27 mouse cellular contexts compared by ENCODE assay signal in the genomic region with DNA sequence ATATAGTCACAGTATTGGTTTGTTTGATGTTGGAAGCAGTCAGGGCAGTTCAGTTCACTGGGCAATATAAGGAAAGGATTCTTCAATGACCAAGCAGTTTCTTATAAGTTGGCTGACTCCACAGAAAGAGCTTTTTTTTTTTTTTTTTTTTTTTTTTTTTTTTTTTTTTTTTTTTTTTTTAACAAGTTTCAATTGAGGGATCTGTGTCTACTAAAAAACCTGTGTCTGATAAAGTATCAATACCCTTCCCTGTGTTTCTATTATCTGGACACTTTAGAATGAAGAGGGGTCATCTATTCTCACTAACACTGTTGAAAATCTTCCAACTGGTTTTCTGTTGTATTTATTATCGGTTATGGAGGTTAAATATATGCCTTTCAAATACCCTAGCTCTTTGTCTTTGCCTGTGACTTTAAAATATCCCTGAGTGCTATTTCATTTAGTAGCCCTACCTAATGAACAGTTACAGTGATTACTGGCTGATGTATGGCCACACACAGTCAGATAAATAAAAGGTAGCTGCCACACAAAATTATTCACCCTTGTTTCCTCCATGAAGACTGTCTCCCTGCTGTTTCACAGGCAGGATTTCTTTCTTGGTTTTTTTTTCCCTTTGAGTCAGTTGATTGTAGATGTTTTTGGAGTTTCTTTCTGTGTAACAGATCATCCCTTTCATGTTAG.
DNase-seq lines count a peak whose midpoint lies in the region; ATAC-seq and TF ChIP-seq lines count a peak whose summit lies in the region.
"Had no signal": no experiment of that assay in that cellular context is flagged by ENCODE, and none has a peak within 500 bp of the region (broad histone marks: within the 10 kb centered on the region; RNA-seq: fewer than 3 reads in every experiment).

No protein-coding gene starts in this region.

- DNase-seq in embryo, embryonic 11 days, result peak; percentile 30
- no peak for DNase-seq in embryo, embryonic 10.5 days (ENCODE audit: low spot score)
- no peak for DNase-seq in neural tube, embryonic 11.5 days (ENCODE audit: low spot score)
- DNase-seq in neural tube, embryonic 10.5 days (ENCODE audit: extremely low spot score, low spot score), result no peak
- no peak for DNase-seq in CH12.LX (ENCODE audit: extremely low read depth)
- no peak for DNase-seq in stomach, postnatal 0 days (ENCODE audit: low spot score)
- DNase-seq: adrenal gland, adult 2 months; adrenal gland, postnatal 14 days; cerebellum, adult 11 months; cerebellum, adult 2 months; cerebellum, adult 9-11 months; cerebellum, postnatal 25 days; gastrocnemius, postnatal 25 days; heart, adult 18-20 months; heart, postnatal 10 days; heart, postnatal 36 days had no signal

- no peak; the same call in 1 of the 2 replicates for TF ChIP-seq EP300 in CH12.LX (IDR thresholded peaks at IDR 0.05; ENCODE audit: low read length)
- TF ChIP-seq EP300 in stomach, postnatal 0 days (optimal IDR thresholded peaks at IDR 0.05), result no peak

- no peak overlapping the region for H3K4me2 ChIP-seq in neural tube, embryonic 11.5 days (ENCODE audit: low read depth)
- no peak overlapping the region; the same call in 1 of the 2 replicates for H3K4me2 ChIP-seq in CH12.LX (ENCODE audit: insufficient read depth, low read depth, poor library complexity, severe bottlenecking)
- no peak overlapping the region for H3K4me2 ChIP-seq in stomach, postnatal 0 days (replicated peaks; ENCODE audit: low read depth)
- H3K4me2 ChIP-seq: embryonic facial prominence, embryonic 13.5 days; forebrain, embryonic 12.5 days; forebrain, embryonic 15.5 days; heart, embryonic 12.5 days; heart, embryonic 15.5 days; hindbrain, embryonic 15.5 days had no signal

- H3K4me3 ChIP-seq in neural tube, embryonic 11.5 days (ENCODE audit: low read depth, low read length), result no peak overlapping the region
- H3K4me3 ChIP-seq in CH12.LX (replicated peaks in 1 of 3; ENCODE audit: low read depth in 2 of 3, low read length in 2 of 3, poor library complexity in 1 of 3), result no peak overlapping the region
- H3K4me3 ChIP-seq in stomach, postnatal 0 days (ENCODE audit: low read depth, low read length), result no peak overlapping the region
- H3K4me3 ChIP-seq: embryonic facial prominence, embryonic 10.5 days; embryonic facial prominence, embryonic 13.5 days; erythroblast, embryonic 14.5 days; forebrain, embryonic 12.5 days; forebrain, embryonic 15.5 days; heart, embryonic 12.5 days; heart, embryonic 15.5 days; hindbrain, embryonic 10.5 days; hindbrain, embryonic 15.5 days had no signal

- no peaks in the 10 kb centered on the region for H3K36me3 ChIP-seq in neural tube, embryonic 11.5 days (ENCODE audit: control insufficient read depth, insufficient read depth, low read length)
- no peaks in the 10 kb centered on the region for H3K36me3 ChIP-seq in CH12.LX (replicated peaks in 1 of 2; ENCODE audit: control insufficient read depth in 1 of 2, insufficient read depth in 1 of 2, low read length in 1 of 2)
- H3K36me3 ChIP-seq in stomach, postnatal 0 days (ENCODE audit: control insufficient read depth, insufficient read depth, low read length), result no peaks in the 10 kb centered on the region
- H3K36me3 ChIP-seq: embryonic facial prominence, embryonic 10.5 days; embryonic facial prominence, embryonic 13.5 days; forebrain, embryonic 12.5 days; forebrain, embryonic 15.5 days; G1E; heart, embryonic 12.5 days; heart, embryonic 15.5 days; hindbrain, embryonic 10.5 days; hindbrain, embryonic 15.5 days had no signal

- H3K9me3 ChIP-seq in neural tube, embryonic 11.5 days (ENCODE audit: control insufficient read depth, low read length), result no peaks in the 10 kb centered on the region
- H3K9me3 ChIP-seq in CH12.LX (replicated peaks; ENCODE audit: low read length), result no peaks in the 10 kb centered on the region
- H3K9me3 ChIP-seq in stomach, postnatal 0 days (ENCODE audit: control insufficient read depth, low read length), result no peaks in the 10 kb centered on the region
- H3K9me3 ChIP-seq: embryonic facial prominence, embryonic 10.5 days; embryonic facial prominence, embryonic 13.5 days; forebrain, embryonic 12.5 days; forebrain, embryonic 15.5 days; G1E; heart, embryonic 12.5 days; heart, embryonic 15.5 days; hindbrain, embryonic 10.5 days; hindbrain, embryonic 15.5 days had no signal

- H3K4me1 ChIP-seq in neural tube, embryonic 11.5 days (ENCODE audit: control insufficient read depth, insufficient read depth, low read length), result peaks cover 4% of the 10 kb centered on the region; the same call in 1 of the 2 replicates
- H3K4me1 ChIP-seq in CH12.LX (ENCODE audit: control insufficient read depth in 1 of 2, insufficient read depth in 2 of 2), result peaks cover 0 to 25% of the 10 kb centered on the region in 2 experiments; a peak in 2 of 4 replicates
- no peaks in the 10 kb centered on the region for H3K4me1 ChIP-seq in stomach, postnatal 0 days (replicated peaks; ENCODE audit: control insufficient read depth, insufficient read depth)
- H3K4me1 ChIP-seq: embryonic facial prominence, embryonic 13.5 days; forebrain, embryonic 15.5 days; heart, embryonic 12.5 days; heart, embryonic 15.5 days had no signal

- in situ Hi-C loops in CH12.LX (cut with MboI; ENCODE audit: low pct_ligation_motif_present, low pct_unique_long_range_greater_than_20kb, low sequenced_read_pairs), result no loop called here

- peak; percentile 70 for ATAC-seq in neural tube, embryonic 11.5 days (ENCODE audit: insufficient read depth, low FRiP score, low TSS enrichment)
- no peak for ATAC-seq in stomach, postnatal 0 days (ENCODE audit: low FRiP score, low TSS enrichment)
- ATAC-seq: forebrain, embryonic 15.5 days; Patski had no signal

- no peak overlapping the region for H3K9ac ChIP-seq in neural tube, embryonic 11.5 days (ENCODE audit: low read length)
- no peak overlapping the region for H3K9ac ChIP-seq in CH12.LX (ENCODE audit: insufficient read depth, low read depth)
- H3K9ac ChIP-seq in stomach, postnatal 0 days (ENCODE audit: low read length), result no peak overlapping the region
- H3K9ac ChIP-seq: embryonic facial prominence, embryonic 13.5 days; forebrain, embryonic 12.5 days; forebrain, embryonic 15.5 days; heart, embryonic 12.5 days; heart, embryonic 15.5 days; hindbrain, embryonic 15.5 days had no signal

- no peak for TF ChIP-seq POLR2A in CH12.LX (IDR thresholded peaks at IDR 0.05; ENCODE audit: low read depth, low read length)

- TF ChIP-seq CTCF in CH12.LX (conservative IDR thresholded peaks at IDR 0.05 in 1 of 2, IDR thresholded peaks at IDR 0.05 in 1 of 2; ENCODE audit: low read depth in 2 of 2, low read length in 2 of 2), result no peak
- no peak for TF ChIP-seq CTCF in stomach, postnatal 0 days (IDR thresholded peaks at IDR 0.05; ENCODE audit: low read depth)

- no peaks in the 10 kb centered on the region for H3K79me2 ChIP-seq in CH12.LX (replicated peaks; ENCODE audit: control insufficient read depth, extremely low read depth, insufficient read depth, poor library complexity, severe bottlenecking)

- 0 out of 2 replicates have a peak overlapping the region, but pooled peaks have one; percentile 34 for H3K27ac ChIP-seq in neural tube, embryonic 11.5 days (ENCODE audit: low read depth, low read length)
- H3K27ac ChIP-seq in CH12.LX (ENCODE audit: insufficient read depth, low read depth), result no peak overlapping the region
- no peak overlapping the region for H3K27ac ChIP-seq in stomach, postnatal 0 days (replicated peaks)
- H3K27ac ChIP-seq: embryonic facial prominence, embryonic 10.5 days; embryonic facial prominence, embryonic 13.5 days; forebrain, embryonic 12.5 days; forebrain, embryonic 15.5 days; heart, embryonic 15.5 days; hindbrain, embryonic 10.5 days; hindbrain, embryonic 15.5 days had no signal

- 28% methylated on average over 1 of the region's 1 CpGs for WGBS in neural tube, embryonic 11.5 days
- WGBS in stomach, postnatal 0 days, result 82% methylated on average over 1 of the region's 1 CpGs

- dilution Hi-C loops in CH12.LX (cut with MboI; ENCODE audit: extremely low pct_ligation_motif_present, extremely low pct_unique_long_range_greater_than_20kb, low sequenced_read_pairs), result no loop called here

- no peaks in the 10 kb centered on the region for H3K27me3 ChIP-seq in neural tube, embryonic 11.5 days (ENCODE audit: control insufficient read depth, insufficient read depth, low read length)
- H3K27me3 ChIP-seq in CH12.LX (replicated peaks), result no peaks in the 10 kb centered on the region
- no peaks in the 10 kb centered on the region for H3K27me3 ChIP-seq in stomach, postnatal 0 days (ENCODE audit: control insufficient read depth, insufficient read depth, low read length)
- H3K27me3 ChIP-seq: embryonic facial prominence, embryonic 13.5 days; forebrain, embryonic 12.5 days; forebrain, embryonic 15.5 days; heart, embryonic 12.5 days; heart, embryonic 15.5 days; hindbrain, embryonic 15.5 days; Patski had no signal

- TF ChIP-seq RAD21 in CH12.LX (IDR thresholded peaks at IDR 0.05; ENCODE audit: low read depth, low read length), result no peak

TF ChIP-seq in CH12.LX, 34 proteins besides CTCF, POLR2A, EP300 and RAD21:
- TF ChIP-seq BHLHE40 (IDR thresholded peaks at IDR 0.05; ENCODE audit: low read depth, low read length), result no peak
- TF ChIP-seq ZNF384 (IDR thresholded peaks at IDR 0.05; ENCODE audit: low read depth, low read length), result peak; percentile 93
TF ChIP-seq in CH12.LX: peak in this region for 1.
